Mouse (Mus musculus): ENCODE measurements around the gene Pcyt1a.
A peak's percentile ranks its signal among the peaks of the same experiment; 100 is the strongest.
"Not testable (repeated sequence)": the region's sequence is repeated elsewhere in the genome, so short reads cannot be mapped to it uniquely, and the experiment has no call there.

Pcyt1a gene

DNA sequence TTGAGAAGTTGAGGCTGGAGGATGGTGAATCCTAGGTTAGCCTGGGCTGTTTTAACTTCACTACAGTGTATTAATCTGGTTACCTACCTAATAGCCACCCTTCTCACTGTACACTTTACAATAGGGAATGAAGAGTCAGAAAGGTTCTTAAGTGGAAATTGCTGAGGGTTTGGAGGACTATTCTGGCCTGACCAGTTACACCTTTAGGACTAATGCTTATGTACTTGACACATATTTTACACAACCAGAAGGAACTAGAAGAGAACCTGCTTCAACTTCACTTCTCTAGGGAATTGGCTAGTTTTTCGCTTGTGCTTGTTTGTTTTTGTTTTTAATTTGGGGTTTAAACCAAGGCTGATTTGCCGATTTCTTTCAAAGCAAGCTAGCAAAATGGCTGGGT lies 2.4 kb downstream of the Pcyt1a start:
- DNase-seq (ENCODE audit: low read depth, low spot score) = no peak

DNA sequence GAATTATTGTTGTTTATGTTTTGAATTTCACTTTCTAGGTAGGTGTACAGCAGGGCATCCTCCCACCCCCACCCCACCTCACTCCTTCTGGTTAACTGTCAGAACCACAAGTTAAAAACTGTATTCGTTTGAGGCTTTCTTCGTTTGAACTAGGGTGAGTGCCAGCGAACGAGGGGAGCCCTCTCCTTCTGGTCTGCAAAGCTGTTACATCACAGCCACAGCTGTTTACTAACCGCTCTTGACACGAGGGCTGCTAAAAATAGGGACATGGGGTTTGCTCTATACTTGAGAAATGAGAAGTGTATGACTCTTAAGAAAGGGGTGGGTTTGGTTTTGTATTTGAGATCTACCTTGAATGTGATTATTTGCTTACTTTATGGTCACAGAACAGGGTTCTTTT lies 3.3 kb downstream of the Pcyt1a start:
- DNase-seq (ENCODE audit: low read depth, low spot score) = no peak

- no peak for DNase-seq (ENCODE audit: low read depth, low spot score)
Measured at GRCm38 (mm10) chr16:32434691-32435090, 4.0 kb downstream of the Pcyt1a start.

GRCm38 (mm10) chr16:32436657-32437056 lies 5.9 kb downstream of the Pcyt1a start:
- DNase-seq (ENCODE audit: low read depth, low spot score) = no peak

DNA sequence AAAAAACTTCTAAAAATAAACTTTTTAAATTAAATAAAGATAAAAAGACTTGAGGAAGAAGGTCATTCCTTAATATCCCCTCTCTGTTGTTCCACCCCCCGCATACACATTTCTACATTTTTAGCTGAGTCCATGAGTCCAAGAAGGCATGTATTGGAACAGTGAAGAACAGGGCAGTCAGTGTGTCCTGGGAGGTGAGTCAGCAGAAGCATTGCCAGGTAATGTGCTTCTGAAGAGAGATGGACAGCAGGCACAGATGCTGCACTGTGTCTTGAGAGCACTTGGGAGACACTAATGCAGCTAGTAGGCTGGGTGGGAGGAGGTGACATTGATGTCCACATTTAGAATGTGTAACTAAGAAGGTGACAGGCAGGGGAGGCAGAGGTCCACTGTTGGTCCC lies 6.5 kb downstream of the Pcyt1a start:
- DNase-seq (ENCODE audit: low read depth, low spot score) = no peak

GRCm38 (mm10) chr16:32441432-32441831 lies 10.7 kb downstream of the Pcyt1a start:
- DNase-seq (ENCODE audit: low read depth, low spot score) = no peak

GRCm38 (mm10) chr16:32444615-32445014 lies 13.9 kb downstream of the Pcyt1a start:
- not testable (repeated sequence) for DNase-seq (ENCODE audit: low read depth, low spot score)

DNA sequence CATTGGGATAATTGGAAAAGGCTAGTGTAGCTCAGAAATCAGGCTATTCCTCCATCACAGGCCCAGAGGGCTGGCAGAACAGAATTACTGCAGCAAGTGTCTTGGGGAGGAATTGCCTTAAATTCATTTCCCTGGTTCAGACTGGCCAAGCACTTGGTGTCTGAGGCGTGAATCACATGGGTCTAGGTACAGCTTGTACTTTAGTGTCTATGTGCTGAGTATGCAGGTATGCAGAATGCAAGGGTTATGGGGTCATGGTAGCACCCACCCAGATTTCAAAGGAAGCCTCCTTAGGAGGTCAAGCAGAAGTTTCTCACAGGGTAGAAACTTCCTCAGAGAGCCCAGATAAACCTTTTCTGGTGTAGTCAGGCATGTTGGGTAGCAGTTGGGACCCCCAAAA lies 14.8 kb downstream of the Pcyt1a start:
- DNase-seq (ENCODE audit: low read depth, low spot score) = no peak

- no peak for DNase-seq (ENCODE audit: low read depth, low spot score)
Measured at GRCm38 (mm10) chr16:32446563-32447138, 15.9 kb downstream of the Pcyt1a start.

DNA sequence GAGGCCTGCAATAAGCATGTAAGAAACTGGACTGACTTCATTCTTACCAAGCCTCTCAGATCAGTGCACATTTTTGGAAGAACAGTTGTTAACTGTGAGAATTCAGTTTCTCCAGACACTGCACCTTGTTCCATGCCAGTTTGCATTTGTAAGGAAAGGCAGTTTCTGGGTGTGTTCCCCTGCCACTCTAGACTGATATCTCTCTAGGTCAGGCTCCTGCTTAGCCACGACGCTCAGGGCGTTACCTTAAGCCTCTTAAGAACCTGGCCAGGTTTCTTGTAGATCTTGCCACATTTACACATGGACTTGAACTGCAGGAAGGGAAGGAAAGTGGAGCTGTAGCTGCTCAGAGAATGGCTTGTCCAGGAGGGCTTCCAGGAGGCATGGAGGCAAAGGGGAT lies 18.9 kb downstream of the Pcyt1a start:
- no peak for DNase-seq (ENCODE audit: low read depth, low spot score)

DNA sequence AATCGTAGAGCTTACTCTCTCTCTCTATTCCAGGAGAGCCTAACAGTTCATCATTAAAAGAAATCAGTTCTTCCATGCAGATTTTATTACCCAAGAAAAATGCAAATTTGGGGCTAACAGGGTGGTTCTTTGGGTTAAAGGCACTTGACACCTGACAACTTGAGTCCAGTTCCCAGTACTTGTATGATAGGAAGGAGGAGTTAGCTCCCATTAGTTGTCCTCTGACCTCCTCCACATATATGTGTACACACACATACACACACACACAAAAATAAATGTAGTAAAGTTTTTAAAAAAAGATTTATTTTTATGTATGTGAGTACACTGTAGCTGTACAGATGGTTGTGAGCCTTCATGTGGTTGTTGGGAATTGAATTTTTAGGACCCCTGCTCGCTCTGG lies 19.4 kb downstream of the Pcyt1a start:
- DNase-seq (ENCODE audit: low read depth, low spot score) = no peak

DNA sequence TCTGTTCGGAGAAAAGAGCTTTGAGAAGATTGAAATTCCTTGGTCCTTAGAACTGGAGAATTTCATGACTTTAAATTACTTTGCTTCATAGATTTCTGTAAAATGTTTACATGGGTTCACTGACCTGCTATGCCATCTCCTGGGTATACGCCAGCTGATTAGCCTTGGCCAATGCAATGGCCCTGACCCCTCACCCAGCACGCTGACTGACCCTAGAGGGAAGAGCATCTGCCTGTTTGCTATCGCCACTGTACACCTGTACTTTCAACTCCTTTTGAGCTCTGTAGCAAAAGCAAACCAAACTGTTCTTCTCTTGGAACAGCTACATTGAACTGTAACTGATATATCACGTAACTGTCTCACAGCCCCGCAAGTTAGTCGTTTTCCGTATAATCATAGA lies 22.4 kb downstream of the Pcyt1a start:
- DNase-seq (ENCODE audit: low read depth, low spot score) = no peak

- DNase-seq (ENCODE audit: low read depth, low spot score) = peak; percentile 29
Measured at GRCm38 (mm10) chr16:32454646-32455045, 23.9 kb downstream of the Pcyt1a start.

DNA sequence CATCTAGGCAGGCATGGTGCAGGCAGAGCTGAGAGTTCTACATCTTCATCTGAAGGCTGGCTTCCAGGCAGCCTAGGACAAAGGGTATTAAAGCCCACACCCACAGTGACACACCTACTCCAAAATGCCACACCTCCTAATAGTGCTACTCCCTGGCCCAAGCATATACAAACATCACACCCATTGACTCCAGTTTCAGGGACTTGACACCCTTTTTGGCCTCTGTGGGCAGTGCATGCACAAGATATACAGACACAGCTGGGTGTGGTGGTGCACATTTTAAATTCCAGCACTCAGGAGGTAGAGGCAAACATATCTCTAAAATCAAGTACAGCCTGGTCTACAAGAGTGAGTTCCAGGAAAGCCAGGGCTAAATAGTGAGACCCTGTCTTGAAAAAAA lies 25.4 kb downstream of the Pcyt1a start:
- no peak for DNase-seq (ENCODE audit: low read depth, low spot score)

DNA sequence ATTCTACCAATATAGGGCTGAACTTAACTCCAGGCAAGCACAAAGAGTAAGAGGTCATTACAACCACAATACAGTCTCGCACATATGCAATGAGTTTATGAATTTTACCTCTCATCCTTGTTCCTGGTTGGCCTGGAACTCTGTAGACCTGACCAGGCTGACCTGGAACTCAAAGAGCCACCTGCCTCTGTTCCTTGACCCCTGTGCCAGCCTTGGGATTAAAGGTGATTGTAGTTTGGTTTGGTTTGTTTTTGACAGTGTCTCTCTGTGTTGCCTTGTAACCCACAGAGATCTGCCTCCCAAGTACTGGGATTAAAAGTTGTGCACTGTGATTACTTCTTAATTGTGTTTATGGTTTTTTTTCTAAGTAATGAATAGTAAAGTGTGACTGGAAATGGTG lies 26.0 kb downstream of the Pcyt1a start:
- DNase-seq (ENCODE audit: low read depth, low spot score) = no peak

- peak; percentile 24 for DNase-seq (ENCODE audit: low read depth, low spot score)
Measured at GRCm38 (mm10) chr16:32457589-32458386, 27.1 kb downstream of the Pcyt1a start.

GRCm38 (mm10) chr16:32460518-32460917 lies 29.8 kb downstream of the Pcyt1a start:
- DNase-seq (ENCODE audit: low read depth, low spot score) = no peak

DNA sequence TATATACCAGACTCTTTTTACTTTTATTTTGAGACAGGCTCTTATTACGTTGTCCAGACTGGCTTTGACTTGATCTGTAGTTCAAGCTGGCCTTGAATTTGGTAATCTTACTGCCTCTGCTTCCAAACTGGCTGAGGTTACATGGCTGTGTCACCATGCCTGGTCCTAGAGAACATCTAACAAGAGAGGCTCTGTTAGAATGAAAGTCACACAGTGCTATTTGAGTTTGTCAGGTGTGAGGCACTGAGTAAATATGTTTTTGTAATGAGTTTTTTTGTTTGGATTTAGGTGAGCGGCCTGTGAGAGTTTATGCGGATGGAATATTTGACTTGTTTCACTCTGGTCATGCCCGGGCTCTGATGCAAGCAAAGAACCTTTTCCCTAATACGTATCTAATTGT lies 31.0 kb downstream of the Pcyt1a start:
- DNase-seq (ENCODE audit: low read depth, low spot score) = no peak

GRCm38 (mm10) chr16:32462950-32463349 lies 32.2 kb downstream of the Pcyt1a start:
- DNase-seq (ENCODE audit: low read depth, low spot score) = no peak

DNA sequence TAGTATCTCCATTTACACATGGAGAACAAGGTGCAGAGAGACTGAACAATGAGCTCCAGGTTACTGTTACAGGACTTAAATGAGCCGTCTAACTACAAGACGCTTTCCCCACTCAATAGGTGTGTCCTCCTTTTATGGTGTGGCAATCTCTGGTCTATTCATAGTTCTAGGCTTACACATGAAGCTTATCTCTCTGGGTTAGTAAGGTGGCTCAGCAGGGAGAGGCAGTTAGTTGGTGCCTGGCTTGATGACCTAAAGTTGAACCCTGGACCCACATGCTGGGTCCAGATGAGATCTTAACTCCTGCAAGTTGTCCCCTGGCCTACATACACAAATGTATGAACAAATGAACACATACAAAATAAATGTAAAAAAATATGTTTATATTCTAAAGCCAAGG lies 32.7 kb downstream of the Pcyt1a start:
- no peak for DNase-seq (ENCODE audit: low read depth, low spot score)

GRCm38 (mm10) chr16:32464908-32465307 lies 34.2 kb downstream of the Pcyt1a start:
- DNase-seq (ENCODE audit: low read depth, low spot score) = no peak

DNA sequence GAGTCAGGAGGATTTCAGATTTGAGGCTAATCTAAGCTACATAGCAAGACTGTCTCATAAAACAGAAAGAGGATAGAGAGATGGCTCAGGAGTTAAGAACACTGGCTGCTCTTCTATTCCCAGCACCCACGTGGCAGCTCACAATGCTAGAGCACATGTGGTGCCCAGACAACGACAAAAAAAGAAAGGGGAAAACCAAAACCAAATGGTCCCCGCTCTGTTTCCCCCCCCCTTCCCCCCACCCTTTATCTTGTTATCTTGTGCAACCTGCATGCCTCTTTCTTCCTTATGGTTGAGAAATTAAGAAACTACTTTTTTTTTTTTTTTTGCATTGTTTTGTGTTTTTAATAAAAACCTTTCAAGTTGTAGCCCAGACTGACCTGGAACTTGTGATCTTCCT lies 37.8 kb downstream of the Pcyt1a start:
- no peak for DNase-seq (ENCODE audit: low read depth, low spot score)

- no peak for DNase-seq (ENCODE audit: low read depth, low spot score)
Measured at GRCm38 (mm10) chr16:32469404-32470105, 38.8 kb downstream of the Pcyt1a start.

All from mesoderm, embryonic 11.5 days (tissue).